Mouse (Mus musculus) layer of hippocampus, adult 9-11 months (tissue): ENCODE results near the gene Nop10.

Source experiments
- DNase-seq: peaks from one replicate; pipeline ENCODE4 v3.0.0; 2022

Nop10 gene

GRCm38 (mm10) chr2:112261748-112262653 lies at the start of gene Nop10:
Gene Nop10 (plus strand): TSS chr2:112261926.
- DNase-seq: peak; percentile 85

GRCm38 (mm10) chr2:112215977-112216376 lies 45.7 kb upstream of the Nop10 start:
- DNase-seq: no peak

GRCm38 (mm10) chr2:112217614-112218013 lies 44.1 kb upstream of the Nop10 start:
- no peak for DNase-seq

GRCm38 (mm10) chr2:112220880-112221279 lies 40.8 kb upstream of the Nop10 start:
- DNase-seq: no peak

GRCm38 (mm10) chr2:112222607-112223006 lies 39.1 kb upstream of the Nop10 start:
- no peak for DNase-seq

- DNase-seq: no peak
Observed at GRCm38 (mm10) chr2:112224356-112224755, 37.4 kb upstream of the Nop10 start.

- no peak for DNase-seq
Observed at GRCm38 (mm10) chr2:112232623-112233022, 29.1 kb upstream of the Nop10 start.

GRCm38 (mm10) chr2:112236620-112237019 lies 25.1 kb upstream of the Nop10 start:
- DNase-seq: no peak

GRCm38 (mm10) chr2:112238006-112238405 lies 23.7 kb upstream of the Nop10 start:
- no peak for DNase-seq

- DNase-seq: peak; percentile 87
Observed at GRCm38 (mm10) chr2:112239212-112239934, 22.4 kb upstream of the Nop10 start, which contains the start of gene Lpcat4. Gene Lpcat4 (plus strand): TSS chr2:112239468.

GRCm38 (mm10) chr2:112239935-112240721 lies 21.6 kb upstream of the Nop10 start:
- DNase-seq: no peak

GRCm38 (mm10) chr2:112241787-112242186 lies 19.9 kb upstream of the Nop10 start:
- no peak for DNase-seq

GRCm38 (mm10) chr2:112245307-112245706 lies 16.4 kb upstream of the Nop10 start:
- no peak for DNase-seq

GRCm38 (mm10) chr2:112246193-112246592 lies 15.5 kb upstream of the Nop10 start:
- DNase-seq: no peak

- no peak for DNase-seq
Observed at GRCm38 (mm10) chr2:112247323-112247722, 14.4 kb upstream of the Nop10 start.

- DNase-seq: no peak
Observed at GRCm38 (mm10) chr2:112249780-112250453, 11.8 kb upstream of the Nop10 start.

- no peak for DNase-seq
Observed at GRCm38 (mm10) chr2:112254675-112255515, 6.8 kb upstream of the Nop10 start.

- no peak for DNase-seq
Observed at GRCm38 (mm10) chr2:112259241-112259962, 2.3 kb upstream of the Nop10 start, which contains the start of gene Nutm1. Gene Nutm1 (minus strand): TSS chr2:112259291.

GRCm38 (mm10) chr2:112262779-112263295 lies 1.1 kb downstream of the Nop10 start:
- no peak for DNase-seq

GRCm38 (mm10) chr2:112264364-112264763 lies 2.6 kb downstream of the Nop10 start:
- no peak for DNase-seq
